Mouse (Mus musculus): Measurements from ENCODE around the gene Rin1. TPM values are rescaled to one million over a fixed set of nuclear protein-coding genes. Genes with fewer than 3 reads are reported as not detected.

Gene Rin1
- 0.52 and 0.58 TPM in 2 replicates for polyA plus RNA-seq (2012; rRNA removed)

DNA sequence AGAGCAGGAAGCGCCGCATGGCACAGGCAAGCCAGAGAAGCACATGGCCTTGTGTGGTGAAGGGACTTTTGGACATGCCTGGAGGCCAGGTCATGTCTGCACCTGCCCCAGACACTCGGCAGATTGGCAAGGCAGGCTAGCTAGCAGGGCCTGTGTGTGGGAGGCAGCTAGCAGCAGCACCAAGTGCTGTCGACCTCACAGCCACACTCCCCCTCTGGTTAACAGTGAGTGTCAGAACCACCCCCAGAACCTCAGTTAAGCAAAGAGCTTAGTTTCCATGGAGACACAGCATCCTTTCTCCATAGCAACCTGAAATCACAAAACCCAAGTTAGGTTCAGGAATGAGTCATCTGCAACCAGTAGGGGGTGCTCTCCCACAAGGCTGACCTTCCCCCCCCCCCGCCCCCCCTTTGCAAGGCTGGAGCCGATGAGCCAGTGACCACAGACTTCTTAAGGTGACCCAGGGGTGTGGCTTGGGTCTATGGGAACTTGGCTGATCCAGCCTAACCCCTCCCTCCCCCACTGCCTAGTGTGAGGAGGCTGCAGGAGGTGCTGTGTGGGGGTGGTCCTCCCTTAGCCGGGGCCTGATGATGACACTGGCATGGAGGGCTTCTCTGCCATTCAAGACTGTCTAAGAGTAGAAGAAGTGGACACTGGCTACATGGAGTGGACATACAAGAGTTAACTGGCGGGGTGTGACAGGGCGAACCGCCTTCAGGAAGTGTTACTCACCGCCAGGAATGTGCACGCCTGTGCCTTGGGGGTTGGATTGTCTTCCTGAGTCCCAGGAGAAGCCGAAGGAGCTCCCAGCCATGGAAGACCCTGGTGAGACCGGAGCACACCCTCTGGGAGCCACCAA, at the start of gene Rin1:
Gene Rin1, plus strand, starts transcription at position 435 of the 859 bp plus-strand sequence.

DNA sequence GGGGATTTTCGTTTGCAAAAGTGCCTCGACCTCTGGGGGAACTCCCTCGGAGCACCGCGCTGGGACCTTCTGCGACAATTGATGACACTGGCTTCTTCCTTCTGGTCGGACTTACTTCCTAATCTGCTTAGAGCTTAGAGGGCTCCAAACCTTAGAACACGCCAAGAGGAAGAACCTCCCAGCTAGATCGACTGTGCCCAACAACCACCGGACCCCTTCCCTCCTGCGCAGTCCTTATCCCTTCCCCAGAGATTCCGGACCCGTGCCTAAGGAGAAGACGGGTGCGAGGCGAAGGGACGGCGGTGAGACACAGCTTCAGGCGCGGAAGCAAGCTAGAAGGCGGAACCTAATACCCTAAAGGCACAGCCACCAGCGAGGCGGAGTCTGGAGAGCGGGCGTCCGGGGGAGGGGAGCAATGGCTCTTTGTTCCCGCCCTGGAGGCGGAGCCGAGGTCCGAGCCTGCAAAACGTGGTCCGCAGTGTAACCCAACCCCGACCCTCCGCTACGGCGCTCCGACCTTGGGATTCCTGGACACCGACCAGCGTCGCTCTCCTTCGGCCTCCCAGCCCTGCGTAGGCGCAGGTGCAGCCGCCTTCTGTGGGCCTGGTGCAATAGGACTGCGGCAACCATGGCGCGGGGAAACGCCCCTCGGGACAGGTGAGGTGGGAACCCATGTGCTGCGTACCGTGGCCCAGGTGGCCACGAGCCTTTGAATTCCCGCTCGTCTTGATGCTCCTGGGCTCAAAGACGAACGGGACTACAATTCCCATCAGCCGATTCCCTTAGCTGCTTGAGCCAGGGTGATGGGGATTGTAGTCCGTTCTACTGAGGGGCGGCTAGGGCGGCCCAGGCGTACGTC, 26.4 kb upstream of the Rin1 start, which contains the start of gene Slc29a2:
Gene Slc29a2, plus strand, starts transcription at position 240 of the 859 bp plus-strand sequence.

DNA sequence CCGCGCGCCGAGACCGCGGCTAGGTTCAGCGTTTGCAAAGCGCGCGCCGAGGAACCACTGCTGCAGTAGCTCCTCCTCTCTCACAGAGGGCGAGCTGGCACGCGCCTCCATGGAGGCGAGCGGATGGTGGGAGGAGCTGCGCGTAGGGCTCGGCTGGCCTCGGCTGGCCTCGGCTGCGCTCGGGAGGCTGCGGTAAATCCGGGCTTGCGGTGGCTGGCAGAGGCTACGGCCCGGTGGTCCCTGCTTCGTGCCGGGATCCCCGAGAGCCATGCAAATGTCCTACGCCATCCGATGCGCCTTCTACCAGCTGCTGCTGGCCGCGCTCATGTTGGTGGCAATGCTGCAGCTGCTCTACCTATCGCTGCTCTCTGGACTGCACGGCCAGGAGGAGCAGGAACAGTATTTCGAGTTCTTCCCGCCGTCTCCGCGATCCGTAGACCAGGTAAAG, 11.5 kb upstream of the Rin1 start, which contains the start of the genes B4gat1 and AC124502.3:
Gene B4gat1, plus strand, starts transcription at position 118 of the 448 bp plus-strand sequence.
Gene AC124502.3, plus strand, starts transcription at position 183 of the 448 bp plus-strand sequence.

DNA sequence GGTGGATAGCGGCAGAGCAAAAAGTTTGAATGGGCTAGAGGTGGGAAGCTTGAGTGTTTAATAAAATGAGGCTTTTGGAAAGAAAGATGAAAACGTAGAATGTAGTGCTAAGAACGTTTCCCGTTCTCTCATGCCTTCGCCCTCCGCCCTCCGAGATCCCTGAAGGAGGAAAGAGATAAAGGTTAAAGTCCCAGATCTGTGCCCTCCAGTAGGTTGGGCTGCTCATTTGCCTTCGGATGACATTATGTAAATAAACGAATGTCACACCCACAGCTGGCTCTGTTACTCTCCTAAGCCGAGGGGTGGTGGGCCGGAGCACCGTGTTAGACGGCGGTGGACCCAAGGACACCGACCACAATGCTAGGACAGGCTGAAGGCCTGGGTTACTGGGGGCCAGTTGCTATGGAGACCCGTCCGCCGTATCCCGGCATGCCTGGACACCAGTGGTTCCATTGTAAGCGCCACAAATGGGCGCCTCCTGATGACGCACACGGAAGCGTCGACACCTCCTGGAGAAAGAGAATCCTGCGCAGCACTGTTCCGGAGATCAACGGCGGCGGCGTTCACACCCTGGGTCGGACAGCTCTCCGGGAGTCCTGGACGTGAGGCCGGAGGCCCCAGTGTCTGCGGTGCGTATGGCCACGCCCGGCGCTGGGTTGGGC, 9.3 kb upstream of the Rin1 start, which contains the start of gene Brms1:
Gene Brms1, plus strand, starts transcription at position 493 of the 662 bp plus-strand sequence.

DNA sequence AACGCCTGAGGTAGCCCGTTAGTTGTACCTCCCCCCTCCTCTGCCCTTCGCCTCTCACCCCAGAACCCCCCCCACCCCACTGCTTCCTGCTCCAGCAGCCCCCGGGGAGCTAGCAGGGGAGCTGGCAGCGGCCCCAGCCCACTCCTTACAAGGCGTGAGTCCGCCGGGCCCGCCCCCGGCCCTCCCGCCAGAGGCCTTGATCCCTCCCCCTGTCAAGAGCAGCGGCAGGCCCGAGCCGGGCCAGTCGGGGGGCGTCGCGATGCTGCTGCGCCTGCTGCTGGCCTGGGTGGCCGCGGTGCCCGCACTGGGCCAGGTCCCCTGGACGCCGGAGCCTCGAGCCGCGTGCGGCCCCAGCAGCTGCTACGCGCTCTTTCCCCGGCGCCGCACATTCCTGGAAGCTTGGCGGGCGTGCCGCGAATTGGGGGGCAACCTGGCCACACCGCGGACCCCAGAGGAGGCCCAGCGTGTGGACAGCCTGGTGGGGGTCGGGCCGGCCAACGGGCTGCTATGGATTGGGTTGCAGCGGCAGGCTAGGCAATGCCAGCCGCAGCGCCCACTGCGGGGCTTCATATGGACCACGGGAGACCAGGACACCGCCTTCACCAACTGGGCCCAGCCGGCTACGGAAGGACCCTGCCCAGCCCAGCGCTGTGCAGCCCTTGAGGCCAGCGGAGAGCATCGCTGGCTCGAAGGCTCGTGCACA, 17.7 kb downstream of the Rin1 start, which contains the start of gene Cd248:
Gene Cd248, plus strand, starts transcription at position 212 of the 703 bp plus-strand sequence.

DNA sequence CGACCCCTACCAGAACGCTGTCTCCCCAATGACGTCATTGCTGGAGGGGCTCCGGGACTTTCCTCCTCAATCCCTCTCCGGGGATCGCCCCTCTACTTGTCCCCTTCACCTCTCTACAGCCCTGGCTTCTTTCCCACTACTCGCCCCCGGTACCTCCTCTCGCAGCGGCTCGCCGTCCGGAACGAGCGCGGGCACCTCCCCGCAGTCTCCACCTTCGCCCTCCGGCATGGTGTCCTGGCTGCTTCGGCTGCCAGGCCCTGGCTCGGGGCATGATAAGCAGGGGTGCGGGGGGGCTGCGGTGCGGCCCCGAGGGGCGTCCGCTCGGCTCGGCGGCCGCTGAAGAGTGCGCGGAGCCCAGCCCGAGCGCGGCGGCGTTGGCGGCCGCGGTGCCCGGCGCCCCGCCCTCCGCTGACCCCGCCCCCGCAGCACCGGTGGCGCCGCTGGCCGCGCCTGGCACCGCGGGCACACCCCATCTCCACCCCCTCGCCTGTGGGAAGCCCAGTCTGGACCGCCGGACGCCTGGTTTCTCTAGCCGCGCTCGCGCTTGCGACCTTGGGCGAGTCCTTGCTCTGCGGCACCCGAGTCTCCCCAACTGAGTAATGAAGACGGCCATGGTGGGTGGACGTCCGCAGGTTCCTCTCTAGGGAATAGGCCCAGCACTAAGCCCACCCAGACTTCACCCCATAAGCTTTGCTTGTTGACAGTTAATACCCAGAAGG, 35.0 kb downstream of the Rin1 start, which contains the start of gene Tmem151a:
Gene Tmem151a, minus strand, starts transcription at position 387 of the 719 bp plus-strand sequence.

DNA sequence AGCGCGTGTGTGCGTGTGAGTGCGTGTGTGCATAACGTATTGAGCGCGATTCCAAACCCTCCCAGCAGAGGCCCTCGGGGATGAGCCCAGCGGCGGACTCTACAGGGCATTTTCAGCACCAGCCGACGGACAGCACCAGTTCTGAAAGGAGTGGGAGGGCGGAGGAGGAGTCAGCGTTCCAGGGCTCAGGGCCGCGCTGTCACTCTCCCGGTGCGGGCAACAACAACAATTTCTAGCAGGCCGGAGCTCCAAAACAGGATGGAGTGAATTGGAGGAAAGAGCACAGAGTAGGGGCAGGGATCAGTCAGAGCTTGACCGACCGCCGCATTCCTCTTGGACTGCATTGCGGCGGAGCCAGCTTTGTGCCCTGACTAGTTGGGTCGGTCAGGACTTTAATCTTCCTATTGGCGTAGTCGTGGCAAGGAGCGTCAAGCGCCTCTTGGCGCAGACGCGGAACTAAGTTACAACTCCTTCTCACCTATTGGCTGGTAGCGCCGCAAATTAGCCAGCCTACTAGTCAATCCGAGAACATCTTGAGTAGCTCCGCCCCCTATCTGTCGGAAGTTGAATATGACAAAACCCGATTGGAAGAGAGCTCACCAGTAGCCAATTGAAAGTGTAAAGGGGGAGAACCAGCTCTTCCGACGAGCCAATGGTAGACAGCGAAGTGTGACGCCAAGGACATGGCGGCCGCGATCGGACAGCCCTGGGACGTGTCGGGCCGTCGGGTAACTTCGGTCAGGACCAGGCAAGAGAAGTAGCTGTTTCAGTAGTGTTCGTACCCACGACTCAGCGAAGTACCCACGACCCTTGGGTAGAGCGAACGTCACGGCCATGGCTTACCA, 37.8 kb downstream of the Rin1 start, which contains the start of gene Yif1a:
Gene Yif1a, plus strand, starts transcription at position 655 of the 845 bp plus-strand sequence.

DNA sequence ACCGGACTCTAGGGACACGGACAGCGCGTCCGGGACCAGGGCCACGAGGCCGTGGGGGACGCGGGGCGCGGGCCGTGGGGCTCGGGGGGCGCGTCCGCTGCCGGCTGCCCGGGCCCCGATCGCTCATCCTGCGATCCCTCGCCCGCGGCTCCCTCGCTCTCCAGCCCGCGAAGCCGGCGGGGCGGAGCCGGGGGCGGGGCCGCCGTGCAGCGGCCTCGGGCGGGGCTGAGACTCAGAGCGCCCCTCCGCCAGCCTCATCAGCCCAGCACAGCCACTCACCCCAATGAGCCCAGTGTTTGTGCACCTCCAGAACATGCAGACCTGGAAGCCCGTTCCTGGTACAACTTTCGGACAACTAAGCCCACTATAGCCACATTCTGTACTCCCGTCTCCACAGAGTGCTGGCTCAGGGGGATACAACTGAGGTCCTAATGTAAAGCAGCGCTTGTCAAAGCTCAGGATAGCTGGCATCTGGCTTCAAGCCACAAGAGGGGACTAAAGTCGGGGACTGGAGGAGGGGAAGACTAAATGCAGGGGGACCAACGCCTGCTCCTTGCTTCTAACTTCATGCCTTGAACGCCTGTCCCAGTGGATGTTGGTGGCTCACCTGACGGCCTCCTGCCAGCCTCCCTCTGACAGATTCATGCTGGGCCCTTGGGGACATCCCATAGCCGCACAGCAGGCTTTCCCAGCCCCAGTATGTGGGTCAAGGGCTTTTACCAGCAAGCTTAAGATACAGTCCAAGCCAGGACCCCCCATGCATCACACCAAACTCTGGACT, 48.3 kb downstream of the Rin1 start, which contains the start of gene Cnih2:
Gene Cnih2, minus strand, starts transcription at position 159 of the 781 bp plus-strand sequence.

Other genes starting within 250 kb of the Rin1 start
- gene Gm21992, start 238.9 kb upstream of the Rin1 start, polyA plus RNA-seq (2012; rRNA removed): 14.1 and 14.8 TPM in 2 replicates
- 18.2 and 18.3 TPM in 2 replicates for gene Rbm14, start 238.8 kb upstream of the Rin1 start, polyA plus RNA-seq (2012; rRNA removed)
- 158 and 166 TPM in 2 replicates for gene Ccs, start 211.1 kb upstream of the Rin1 start, polyA plus RNA-seq (2012; rRNA removed)
- gene Ccdc87, start 211.1 kb upstream of the Rin1 start, polyA plus RNA-seq (2012; rRNA removed): 0.01 TPM in 1 of 2 replicates, not detected in the other
- gene Ctsf, start 195.4 kb upstream of the Rin1 start, polyA plus RNA-seq (2012; rRNA removed): 22.9 and 23.6 TPM in 2 replicates
- gene Actn3, start 172.6 kb upstream of the Rin1 start, polyA plus RNA-seq (2012; rRNA removed): 0.06 and 0.10 TPM in 2 replicates
- 10.1 and 10.6 TPM in 2 replicates for gene Zdhhc24, start 171.8 kb upstream of the Rin1 start, polyA plus RNA-seq (2012; rRNA removed)
- gene Bbs1, start 143.9 kb upstream of the Rin1 start, polyA plus RNA-seq (2012; rRNA removed): 0.52 and 0.79 TPM in 2 replicates
- 33.6 and 33.7 TPM in 2 replicates for gene Dpp3, start 122.2 kb upstream of the Rin1 start, polyA plus RNA-seq (2012; rRNA removed)
- gene Peli3, start 107.4 kb upstream of the Rin1 start, polyA plus RNA-seq (2012; rRNA removed): 0.17 and 0.28 TPM in 2 replicates
- 23.7 and 24.7 TPM in 2 replicates for gene Mrpl11, start 88.3 kb upstream of the Rin1 start, polyA plus RNA-seq (2012; rRNA removed)
- 0.07 and 0.10 TPM in 2 replicates for gene Npas4, start 60.2 kb upstream of the Rin1 start, polyA plus RNA-seq (2012; rRNA removed)
- gene Slc29a2, start 26.6 kb upstream of the Rin1 start, polyA plus RNA-seq (2012; rRNA removed): 1.4 and 2.0 TPM in 2 replicates
- 6.2 and 7.5 TPM in 2 replicates for gene B4gat1, start 11.7 kb upstream of the Rin1 start, polyA plus RNA-seq (2012; rRNA removed)
- 0.26 and 0.37 TPM in 2 replicates for gene AC124502.3, start 11.6 kb upstream of the Rin1 start, polyA plus RNA-seq (2012; rRNA removed)
- 14.8 and 15.2 TPM in 2 replicates for gene Brms1, start 9.1 kb upstream of the Rin1 start, polyA plus RNA-seq (2012; rRNA removed)
- gene Cd248, start 17.6 kb downstream of the Rin1 start, polyA plus RNA-seq (2012; rRNA removed): 1.8 and 2.0 TPM in 2 replicates
- gene Tmem151a, start 35.0 kb downstream of the Rin1 start, polyA plus RNA-seq (2012; rRNA removed): 0.30 and 0.36 TPM in 2 replicates
- 61.5 and 66.8 TPM in 2 replicates for gene Yif1a, start 38.1 kb downstream of the Rin1 start, polyA plus RNA-seq (2012; rRNA removed)
- 0.22 and 0.24 TPM in 2 replicates for gene Cnih2, start 48.0 kb downstream of the Rin1 start, polyA plus RNA-seq (2012; rRNA removed)
- gene Rab1b, start 56.6 kb downstream of the Rin1 start, polyA plus RNA-seq (2012; rRNA removed): 57.1 and 59.3 TPM in 2 replicates
- gene Klc2, start 68.1 kb downstream of the Rin1 start, polyA plus RNA-seq (2012; rRNA removed): 3.6 and 4.7 TPM in 2 replicates
- 4.7 and 5.9 TPM in 2 replicates for gene Pacs1, start 222.6 kb downstream of the Rin1 start, polyA plus RNA-seq (2012; rRNA removed)
- gene Sf3b2, start 245.0 kb downstream of the Rin1 start, polyA plus RNA-seq (2012; rRNA removed): 39.5 and 46.2 TPM in 2 replicates
- not detected in 2 replicates for gene Gal3st3, start 247.8 kb downstream of the Rin1 start, polyA plus RNA-seq (2012; rRNA removed)